Mouse (Mus musculus) olfactory bulb, adult 2 months (tissue): ENCODE data around the gene Nucks1. TPM values are rescaled to one million over a fixed set of nuclear protein-coding genes. Genes with fewer than 3 reads are reported as not detected.
A peak's percentile ranks its signal among the peaks of the same experiment; 100 is the strongest.

ENCODE experiments used
- H3K27ac ChIP-seq: fragments of 200-500 bp; 2 replicates; pipeline ENCODE4 v1.5.1; 2012; ENCODE audit warnings: low read depth, low read length; ENCODE audit not compliant: insufficient read depth
- H3K4me1 ChIP-seq: fragments of 200-500 bp; 2 replicates; pipeline ENCODE4 v1.6.1; 2012; ENCODE audit warnings: low read length; ENCODE audit not compliant: control insufficient read depth, insufficient read depth
- H3K4me3 ChIP-seq: fragments of 200-500 bp; 2 replicates; pipeline ENCODE4 v1.5.1; 2012; ENCODE audit warnings: mild to moderate bottlenecking, low read depth, low read length, moderate library complexity; ENCODE audit not compliant: insufficient read depth
- CTCF ChIP-seq: fragments of 200-500 bp; IDR thresholded peaks from 2 replicates; pipeline ENCODE4 v1.5.1; 2012; ENCODE audit warnings: low read depth, mild to moderate bottlenecking, low read length, moderate library complexity; ENCODE audit not compliant: insufficient read depth
- POLR2A ChIP-seq: fragments of 200-500 bp; IDR thresholded peaks from 2 replicates; pipeline ENCODE4 v1.6.1; 2012; ENCODE audit warnings: mild to moderate bottlenecking, low read depth, low read length, moderate library complexity; ENCODE audit not compliant: insufficient read depth
- WGBS: fragments of 180-500 bp; shearing (Covaris S2); methylation state at CpG from one replicate; pipeline ENCODE4 v1.1.7; 2018; 5-methylcytosine and 5-hydroxymethylcytosine counted together
- polyA plus RNA-seq: library from polyadenylated mRNA; stranded (reverse); fragments of >200 nt; gene quantifications from 2 replicates; pipeline ENCODE4 v1.2.4, GENCODE M21; 2012; ENCODE audit warnings: low replicate concordance; ENCODE audit not compliant: missing spikeins, insufficient read depth, insufficient read length

The Nucks1 gene
- polyA plus RNA-seq, 1 experiment = 215 TPM

GRCm38 (mm10) chr1:131910674-131911558 is 582 bp downstream of the Nucks1 start:
- H3K27ac ChIP-seq = peak overlapping the region; percentile 71
- TF ChIP-seq CTCF (no peak), POLR2A (peak; percentile 38)
- H3K4me3 ChIP-seq = peak overlapping the region; percentile 92
- peaks cover 4% of the 10 kb centered on the region; the same call in 1 of the 2 replicates for H3K4me1 ChIP-seq
- under 1% methylated on average over 88 of the region's 88 CpGs for WGBS

DNA sequence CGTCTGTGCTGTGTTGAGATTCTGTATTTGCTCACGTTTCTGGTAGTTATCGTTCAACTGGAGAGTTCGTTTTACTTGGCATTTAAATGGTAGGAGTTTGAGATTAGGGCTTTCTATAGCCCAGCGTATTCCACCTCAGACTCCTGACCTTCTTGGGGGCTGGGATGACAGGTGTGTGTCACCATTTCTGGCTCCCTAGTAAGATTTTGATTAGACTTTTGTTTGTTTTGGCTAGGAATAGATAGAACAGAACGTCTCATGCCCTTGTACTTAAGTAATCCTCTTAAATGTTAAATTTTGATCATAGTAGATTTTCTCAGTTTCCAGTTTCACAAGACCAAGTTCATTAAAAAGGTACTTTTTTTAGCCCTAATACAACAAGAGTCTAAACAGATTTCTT is 7.3 kb downstream of the Nucks1 start:
- Histone ChIP-seq H3K4me3 (no peak overlapping the region), H3K27ac (no peak overlapping the region), H3K4me1 (peaks cover 2% of the 10 kb centered on the region; the same call in 1 of the 2 replicates)
- TF ChIP-seq POLR2A (no peak), CTCF (no peak)
- 49% methylated on average over 6 of the region's 6 CpGs for WGBS

GRCm38 (mm10) chr1:131919052-131919451 is 8.7 kb downstream of the Nucks1 start:
- no peak overlapping the region for H3K4me3 ChIP-seq
- H3K4me1 ChIP-seq = peaks cover 2% of the 10 kb centered on the region; the same call in 1 of the 2 replicates
- 100% methylated on average over 2 of the region's 2 CpGs for WGBS
- H3K27ac ChIP-seq = no peak overlapping the region
- TF ChIP-seq POLR2A (no peak), CTCF (no peak)

- TF ChIP-seq POLR2A (no peak), CTCF (no peak)
- H3K4me1 ChIP-seq = no peaks in the 10 kb centered on the region
- H3K4me3 ChIP-seq = no peak overlapping the region
- 94% methylated on average over 3 of the region's 3 CpGs for WGBS
- H3K27ac ChIP-seq = no peak overlapping the region
Observed at GRCm38 (mm10) chr1:131922100-131922499, 11.8 kb downstream of the Nucks1 start.

GRCm38 (mm10) chr1:131933471-131933870 is 23.1 kb downstream of the Nucks1 start:
- Histone ChIP-seq H3K4me3 (no peak overlapping the region), H3K4me1 (no peaks in the 10 kb centered on the region), H3K27ac (no peak overlapping the region)
- no peak for TF ChIP-seq POLR2A
- no peak for TF ChIP-seq CTCF
- WGBS = 73% methylated on average over 2 of the region's 2 CpGs

DNA sequence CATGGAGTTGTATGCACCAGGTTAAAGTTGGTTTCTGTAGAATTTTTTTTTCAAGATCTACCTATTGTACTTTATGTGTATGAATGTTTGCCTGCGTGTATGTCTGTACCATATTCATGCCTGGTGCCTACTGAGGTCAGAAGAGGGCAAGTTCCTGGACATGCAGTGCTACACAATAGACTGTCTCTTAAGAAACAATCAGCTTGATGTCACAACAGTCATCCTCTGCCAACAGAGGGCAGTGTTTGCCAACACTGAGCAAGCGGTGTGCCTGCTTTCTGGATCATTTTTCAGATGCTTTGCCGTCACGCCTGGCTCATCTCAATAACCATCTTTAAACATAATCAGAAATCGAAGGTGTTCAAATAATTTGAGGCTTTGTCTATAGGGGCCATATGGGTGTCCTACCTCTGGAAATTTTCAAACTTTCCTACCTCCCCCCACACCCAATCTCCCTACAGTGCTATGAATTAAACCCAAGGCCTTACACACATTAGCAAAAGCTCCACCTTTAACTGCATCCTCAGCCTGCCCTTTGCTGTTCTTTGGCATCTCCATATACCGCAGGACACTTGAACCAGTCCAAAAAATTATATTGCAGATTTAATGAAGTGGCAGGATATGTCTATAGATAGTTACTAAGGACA is 27.4 kb downstream of the Nucks1 start:
- WGBS = 34% methylated on average over 6 of the region's 6 CpGs
- H3K27ac ChIP-seq = no peak overlapping the region
- H3K4me3 ChIP-seq = no peak overlapping the region
- TF ChIP-seq POLR2A = no peak
- TF ChIP-seq CTCF = 0 out of 2 replicates have a peak, but pooled peaks have one; percentile 20
- H3K4me1 ChIP-seq = no peaks in the 10 kb centered on the region

DNA sequence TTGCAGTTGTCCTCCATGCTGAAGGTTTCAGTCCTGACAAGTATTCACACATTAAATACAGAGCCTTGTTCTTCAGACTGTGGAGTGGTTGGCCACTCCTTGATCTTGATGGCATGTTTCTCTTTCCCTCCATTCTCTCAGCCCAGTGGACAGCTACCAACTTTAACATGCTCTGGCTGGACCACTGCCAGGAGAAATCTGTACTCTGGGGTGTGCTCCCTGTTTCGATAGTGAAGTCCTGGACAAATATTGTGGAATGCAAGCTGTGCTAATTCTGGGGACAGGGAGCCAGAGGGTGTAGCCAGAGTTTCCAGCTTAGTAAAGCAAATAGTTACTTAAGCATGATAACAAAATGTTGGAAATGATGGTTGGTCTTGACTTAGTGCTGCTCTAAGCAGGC is 28.5 kb downstream of the Nucks1 start:
- H3K4me1 ChIP-seq = no peaks in the 10 kb centered on the region
- 30% methylated on average over 1 of the region's 1 CpGs for WGBS
- no peak for TF ChIP-seq CTCF
- TF ChIP-seq POLR2A = no peak
- H3K27ac ChIP-seq = no peak overlapping the region
- no peak overlapping the region for H3K4me3 ChIP-seq

DNA sequence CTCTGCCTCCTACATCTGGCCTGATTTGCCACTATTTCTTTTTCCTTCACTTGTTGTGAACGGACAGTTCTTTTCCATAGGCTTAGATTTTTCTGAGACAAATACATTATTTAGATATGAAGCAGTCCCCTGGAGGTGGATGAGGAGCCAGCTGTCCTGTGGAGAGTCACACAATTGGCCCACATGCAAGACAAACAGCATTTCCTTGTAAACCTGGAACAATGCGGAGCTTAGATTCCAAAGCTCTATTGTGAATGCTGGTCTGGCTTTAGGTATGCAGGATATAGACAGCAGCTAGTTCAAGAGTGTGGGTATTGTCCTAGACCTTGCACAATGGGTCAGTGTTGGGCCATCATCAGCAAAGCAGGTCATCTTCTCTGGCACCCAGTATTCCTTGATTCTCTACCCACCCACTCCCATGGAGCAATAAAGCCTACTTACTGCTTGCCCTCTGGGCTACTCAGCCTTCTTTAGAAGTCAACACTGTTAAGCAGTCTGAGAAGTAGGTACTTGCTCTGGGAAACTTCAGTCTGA is 30.4 kb downstream of the Nucks1 start:
- H3K4me1 ChIP-seq = no peaks in the 10 kb centered on the region
- no peak overlapping the region for H3K4me3 ChIP-seq
- 64% methylated on average over 2 of the region's 2 CpGs for WGBS
- TF ChIP-seq POLR2A = no peak
- TF ChIP-seq CTCF = no peak
- no peak overlapping the region for H3K27ac ChIP-seq

- TF ChIP-seq CTCF = no peak
- TF ChIP-seq POLR2A = no peak
- Histone ChIP-seq H3K4me3 (no peak overlapping the region), H3K4me1 (no peaks in the 10 kb centered on the region), H3K27ac (no peak overlapping the region)
- WGBS = 100% methylated on average over 1 of the region's 1 CpGs
Observed at GRCm38 (mm10) chr1:131941501-131941900, 31.2 kb downstream of the Nucks1 start.
